In genomic region chr17:12276496-12277200, GRCm38 (mm10) we compare ENCODE assay signal across 29 mouse cellular contexts. TPM values are rescaled to one million over a fixed set of nuclear protein-coding genes. Genes with fewer than 3 reads are reported as not detected.
DNase-seq lines count a peak whose midpoint lies in the region; ATAC-seq and TF ChIP-seq lines count a peak whose summit lies in the region.
"Had no signal": no experiment of that assay in that cellular context is flagged by ENCODE, and none has a peak within 500 bp of the region (broad histone marks: within the 10 kb centered on the region; RNA-seq: fewer than 3 reads in every experiment).

No protein-coding gene starts in this region.

- H3K4me2 ChIP-seq in forebrain, embryonic 16.5 days (ENCODE audit: low read length), result no peak overlapping the region
- H3K4me2 ChIP-seq in forebrain, embryonic 11.5 days (ENCODE audit: low read depth, low read length, severe bottlenecking), result no peak overlapping the region
- H3K4me2 ChIP-seq: embryonic facial prominence, embryonic 12.5 days; heart, embryonic 11.5 days; hindbrain, embryonic 12.5 days; intestine, embryonic 15.5 days; limb, embryonic 12.5 days; liver, embryonic 11.5 days; lung, embryonic 15.5 days; midbrain, embryonic 13.5 days had no signal

- H3K79me2 ChIP-seq in C2C12 (ENCODE audit: control insufficient read depth, insufficient read depth), result peaks cover 27% of the 10 kb centered on the region

- peak; percentile 49 for ATAC-seq in forebrain, embryonic 16.5 days
- no peak for ATAC-seq in forebrain, embryonic 11.5 days (replicated peaks; ENCODE audit: low FRiP score)
- ATAC-seq in erythroblast, adult 5-6 weeks (replicated peaks; ENCODE audit: low FRiP score, poor library complexity, severe bottlenecking), result no peak
- ATAC-seq: activated CD4-positive, CD25-positive, alpha-beta regulatory T cell, adult 4 months; hindbrain, postnatal 0 days; intestine, embryonic 15.5 days; midbrain, embryonic 13.5 days had no signal

- H3K36me3 ChIP-seq in forebrain, embryonic 16.5 days (ENCODE audit: control insufficient read depth, insufficient read depth), result peaks cover 4% of the 10 kb centered on the region
- no peaks in the 10 kb centered on the region for H3K36me3 ChIP-seq in forebrain, embryonic 11.5 days (ENCODE audit: control insufficient read depth, insufficient read depth, low read length)
- H3K36me3 ChIP-seq in C2C12 (ENCODE audit: control insufficient read depth, insufficient read depth), result peaks cover 12% of the 10 kb centered on the region

- intact Hi-C loops in left cerebral cortex, adult 2 months (cut with DNase I), result no loop called here

- no peak for TF ChIP-seq CTCF in left cerebral cortex, adult 2 months (IDR thresholded peaks at IDR 0.05)
- no peak for TF ChIP-seq CTCF in C2C12 (IDR thresholded peaks at IDR 0.05; ENCODE audit: control insufficient read depth, insufficient read depth, insufficient read length)
- no peak for TF ChIP-seq CTCF in embryonic fibroblast, embryonic 13.5 days (IDR thresholded peaks at IDR 0.05; ENCODE audit: borderline replicate concordance, insufficient read depth, low read length)

- H3K4me3 ChIP-seq in forebrain, embryonic 16.5 days (replicated peaks; ENCODE audit: low read length), result no peak overlapping the region
- no peak overlapping the region for H3K4me3 ChIP-seq in forebrain, embryonic 11.5 days (ENCODE audit: low read depth, low read length)
- no peak overlapping the region for H3K4me3 ChIP-seq in left cerebral cortex, adult 2 months
- H3K4me3 ChIP-seq in C2C12 (ENCODE audit: insufficient read depth, poor library complexity, severe bottlenecking), result no peak overlapping the region
- H3K4me3 ChIP-seq in embryonic fibroblast, embryonic 13.5 days (ENCODE audit: insufficient read depth, low read length), result no peak overlapping the region
- H3K4me3 ChIP-seq: embryonic facial prominence, embryonic 12.5 days; hindbrain, embryonic 12.5 days; intestine, embryonic 15.5 days; limb, embryonic 12.5 days; lung, embryonic 15.5 days; midbrain, embryonic 13.5 days had no signal

- no peak overlapping the region for H3K27ac ChIP-seq in forebrain, embryonic 16.5 days (ENCODE audit: low read length)
- H3K27ac ChIP-seq in forebrain, embryonic 11.5 days (ENCODE audit: low read depth, low read length), result no peak overlapping the region
- peak overlapping the region; percentile 47 for H3K27ac ChIP-seq in left cerebral cortex, adult 2 months
- H3K27ac ChIP-seq in embryonic fibroblast, embryonic 13.5 days (ENCODE audit: insufficient read depth, low read length), result peak overlapping the region; percentile 1; the same call in 1 of the 2 replicates
- H3K27ac ChIP-seq: embryonic facial prominence, embryonic 12.5 days; hindbrain, embryonic 12.5 days; hindbrain, postnatal 0 days; intestine, embryonic 15.5 days; kidney, postnatal 0 days; limb, embryonic 12.5 days; lung, embryonic 15.5 days; midbrain, embryonic 13.5 days had no signal

- peak overlapping the region; percentile 42 for H3ac ChIP-seq in C2C12 (ENCODE audit: control insufficient read depth, insufficient read length, low read depth)

- H3K27me3 ChIP-seq in forebrain, embryonic 16.5 days (replicated peaks; ENCODE audit: control insufficient read depth, insufficient read depth, low read length), result no peaks in the 10 kb centered on the region
- no peaks in the 10 kb centered on the region for H3K27me3 ChIP-seq in forebrain, embryonic 11.5 days (ENCODE audit: control insufficient read depth, insufficient read depth, low read length)
- no peaks in the 10 kb centered on the region for H3K27me3 ChIP-seq in C2C12 (ENCODE audit: control insufficient read depth, insufficient read depth, insufficient read length)
- H3K27me3 ChIP-seq: CH12.LX; embryonic facial prominence, embryonic 12.5 days; hindbrain, embryonic 12.5 days; intestine, embryonic 15.5 days; limb, embryonic 12.5 days; lung, embryonic 15.5 days; midbrain, embryonic 13.5 days had no signal

- no peak for DNase-seq in forebrain, embryonic 11.5 days (ENCODE audit: low spot score)
- DNase-seq in left cerebral cortex, adult 2 months (ENCODE audit: extremely low spot score in 1 of 2, low spot score in 2 of 2), result no peak
- DNase-seq in left cerebral cortex, adult 11 months (ENCODE audit: low spot score), result no peak
- DNase-seq: B cell, adult 2 months; cerebellum, adult 11 months; cerebellum, adult 9-10 months; cerebellum, postnatal 36 days; gastrocnemius, postnatal 14 days; heart, postnatal 36 days; kidney, adult 2 months; layer of hippocampus, postnatal 36 days; right cerebral cortex, postnatal 14 days; thymus, postnatal 14 days had no signal

- TF ChIP-seq POLR2A in embryonic fibroblast, embryonic 13.5 days (IDR thresholded peaks at IDR 0.05; ENCODE audit: low read depth, low read length), result no peak

- WGBS in forebrain, embryonic 16.5 days, result 77% methylated on average over 11 of the region's 11 CpGs
- 94% methylated on average over 11 of the region's 11 CpGs for WGBS in forebrain, embryonic 11.5 days

- no peak overlapping the region for H3K9ac ChIP-seq in forebrain, embryonic 16.5 days (replicated peaks; ENCODE audit: low read depth, low read length)
- no peak overlapping the region for H3K9ac ChIP-seq in forebrain, embryonic 11.5 days (ENCODE audit: low read length)
- H3K9ac ChIP-seq: embryonic facial prominence, embryonic 12.5 days; hindbrain, embryonic 12.5 days; intestine, embryonic 15.5 days; limb, embryonic 12.5 days; lung, embryonic 15.5 days; midbrain, embryonic 13.5 days had no signal

- peaks cover 9% of the 10 kb centered on the region for H3K79me3 ChIP-seq in C2C12 (ENCODE audit: low read depth)

- peaks cover 13% of the 10 kb centered on the region for H3K4me1 ChIP-seq in forebrain, embryonic 16.5 days (replicated peaks; ENCODE audit: control insufficient read depth, insufficient read depth, low read length)
- H3K4me1 ChIP-seq in forebrain, embryonic 11.5 days (replicated peaks; ENCODE audit: control insufficient read depth, insufficient read depth, low read length), result no peaks in the 10 kb centered on the region
- H3K4me1 ChIP-seq in embryonic fibroblast, embryonic 13.5 days (ENCODE audit: control insufficient read depth, insufficient read depth, low read length), result peaks cover 16% of the 10 kb centered on the region
- H3K4me1 ChIP-seq: hindbrain, embryonic 12.5 days; intestine, embryonic 15.5 days; limb, embryonic 12.5 days; lung, embryonic 15.5 days had no signal

- H3K9me3 ChIP-seq in forebrain, embryonic 16.5 days (ENCODE audit: control insufficient read depth, low read length), result no peaks in the 10 kb centered on the region
- no peaks in the 10 kb centered on the region for H3K9me3 ChIP-seq in forebrain, embryonic 11.5 days (ENCODE audit: control insufficient read depth, low read length)
- H3K9me3 ChIP-seq: embryonic facial prominence, embryonic 12.5 days; hindbrain, embryonic 12.5 days; intestine, embryonic 15.5 days; limb, embryonic 12.5 days; lung, embryonic 15.5 days; midbrain, embryonic 13.5 days had no signal

TF ChIP-seq in C2C12, 6 proteins besides CTCF, POLR2A, EP300 and RAD21:
- TF ChIP-seq MYOD1 (IDR thresholded peaks at IDR 0.05; ENCODE audit: control insufficient read depth, insufficient read length, low read depth), result peak; percentile 27
- TF ChIP-seq FOSL1 (IDR thresholded peaks at IDR 0.05; ENCODE audit: insufficient read depth, low read length, poor library complexity, severe bottlenecking), result no peak
- TF ChIP-seq MYOG (IDR thresholded peaks at IDR 0.05; ENCODE audit: control insufficient read depth, extremely low read depth, insufficient read length), result no peak
- no peak for TF ChIP-seq USF1 (IDR thresholded peaks at IDR 0.05; ENCODE audit: low read depth)
- TF ChIP-seq CEBPB (IDR thresholded peaks at IDR 0.05; ENCODE audit: low read depth), result no peak
- no peak for TF ChIP-seq MAX (IDR thresholded peaks at IDR 0.05)

RNA-seq across cellular contexts. Expression of gene Map3k4, which starts 41.9 kb away (rescaled TPM):
- 33.7 and 37.8 TPM in 2 replicates for polyA plus RNA-seq in forebrain, embryonic 16.5 days (2015; fragmentation: Nextera tagmentation; extraction: Ambion mirVana)
- 49.5 and 59.4 TPM in 2 replicates for polyA plus RNA-seq in forebrain, embryonic 11.5 days (2014; fragmentation: Nextera tagmentation; extraction: Ambion mirVana)
- 10 to 100 TPM; 50.0 to 50.2 TPM for total RNA-seq in left cerebral cortex, adult 2 months (2021)
- 20.9 TPM for polyA plus RNA-seq in C2C12 (2012; fragmentation: generic; extraction: Trizol)
- 13.9 and 14.8 TPM in 2 replicates for polyA plus RNA-seq in embryonic fibroblast, embryonic 13.5 days (2011; ENCODE audit: insufficient read length, low read depth, missing spikeins)
- total RNA-seq in erythroblast, adult 5-6 weeks (2015; ENCODE audit: low replicate concordance), result 0.77 and 1.3 TPM in 2 replicates
- total RNA-seq in erythroblast, adult 5-6 weeks (2017; ENCODE audit: low replicate concordance), result 6.3 and 7.2 TPM in 2 replicates

Comparison
In these comparisons a context has a peak if more than half of its experiments do, and no peak if none do; other contexts are left out.
1. H3K27ac ChIP-seq: peak in left cerebral cortex, adult 2 months (single experiment) and embryonic fibroblast, embryonic 13.5 days (single experiment); none in forebrain, embryonic 16.5 days (single experiment) and forebrain, embryonic 11.5 days (single experiment).